Mouse (Mus musculus) adrenal gland, postnatal 25 days (tissue): Measurements from ENCODE around the gene Dtx3. TPM values are rescaled to one million over a fixed set of nuclear protein-coding genes. Genes with fewer than 3 reads are reported as not detected.

Source experiments
- DNase-seq: peaks from one replicate; pipeline ENCODE4 v3.0.0; 2021; ENCODE audit warnings: mixed read lengths
- long read RNA-seq: library from polyadenylated mRNA; stranded (forward); transcript quantifications from one replicate; pipeline ENCODE4 v2.0.0, GENCODE M21; 2021
- total RNA-seq: library from RNA; stranded (reverse); gene quantifications from 2 replicates; pipeline ENCODE4 v1.2.3, GENCODE M21; 2021

The Dtx3 gene
- total RNA-seq: 89.7 and 96.8 TPM in 2 replicates
- long read RNA-seq, transcript Dtx3-202 (5 exons, 1,994 nt): minor isoform, 10 of 55 reads
- long read RNA-seq, transcript Dtx3-201 (6 exons, 1,944 nt): major isoform, 20 of 55 reads
- long read RNA-seq, partial matches to known transcripts: 19 of 55 reads
- long read RNA-seq, other reads (novel, unspliced or antisense): 6 of 55 reads

GRCm38 (mm10) chr10:127195328-127196129, at the start of gene Dtx3:
TSS of gene Dtx3 (minus strand) at chr10:127195728.
- peak; percentile 58 for DNase-seq

GRCm38 (mm10) chr10:127238241-127238824, 42.8 kb upstream of the Dtx3 start:
- no peak for DNase-seq

GRCm38 (mm10) chr10:127236541-127236940, 41.0 kb upstream of the Dtx3 start:
- DNase-seq: no peak

- DNase-seq: no peak
Observed at GRCm38 (mm10) chr10:127233141-127233540, 37.6 kb upstream of the Dtx3 start.

GRCm38 (mm10) chr10:127231741-127232140, 36.2 kb upstream of the Dtx3 start:
- DNase-seq: no peak

DNA sequence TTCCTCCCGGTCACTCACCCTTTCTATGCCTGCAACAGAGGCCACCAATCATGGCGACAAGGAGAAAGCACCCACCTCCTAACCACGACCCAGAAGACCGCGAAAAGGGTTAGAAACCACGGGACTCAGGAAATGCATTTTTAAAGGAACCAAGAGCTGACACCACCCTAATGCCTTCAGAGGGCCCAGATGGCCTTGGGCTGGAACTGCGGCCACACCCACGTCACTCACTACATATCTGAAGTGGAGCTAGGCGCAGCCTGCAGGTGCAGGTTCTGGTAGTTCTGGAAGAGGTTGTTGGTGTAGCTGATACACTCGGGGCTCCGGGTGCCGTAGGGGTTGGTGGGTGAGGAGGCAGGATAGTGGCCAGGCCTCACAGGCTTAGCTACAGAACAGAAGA, 35.2 kb upstream of the Dtx3 start:
- DNase-seq: no peak

- DNase-seq: no peak
Observed at GRCm38 (mm10) chr10:127228897-127229296, 33.4 kb upstream of the Dtx3 start.

- no peak for DNase-seq
Observed at GRCm38 (mm10) chr10:127227163-127227562, 31.6 kb upstream of the Dtx3 start.

GRCm38 (mm10) chr10:127226318-127226895, 30.9 kb upstream of the Dtx3 start:
- DNase-seq: peak; percentile 52

GRCm38 (mm10) chr10:127225732-127226131, 30.2 kb upstream of the Dtx3 start:
- no peak for DNase-seq

- no peak for DNase-seq
Observed at GRCm38 (mm10) chr10:127225213-127225612, 29.7 kb upstream of the Dtx3 start.

DNA sequence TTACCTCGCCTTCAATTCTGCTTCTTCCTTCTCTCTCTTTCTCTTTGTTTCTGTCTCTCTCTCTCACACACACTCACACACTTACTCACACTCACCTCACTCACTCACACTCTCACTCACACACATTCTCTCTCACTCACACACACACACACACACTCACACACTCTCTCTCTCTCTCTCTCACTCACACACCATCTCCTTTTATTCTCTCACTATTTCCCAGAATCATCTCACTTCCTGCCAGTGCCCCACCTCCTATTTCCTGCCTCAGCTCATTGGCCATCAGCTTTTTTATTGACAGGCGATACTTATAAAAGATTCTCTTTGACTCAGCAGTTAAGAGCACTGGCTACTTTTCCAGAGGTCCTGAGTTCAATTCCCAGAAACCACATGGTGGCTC, 22.8 kb upstream of the Dtx3 start:
- no peak for DNase-seq

GRCm38 (mm10) chr10:127217177-127217576, 21.6 kb upstream of the Dtx3 start:
- no peak for DNase-seq

DNA sequence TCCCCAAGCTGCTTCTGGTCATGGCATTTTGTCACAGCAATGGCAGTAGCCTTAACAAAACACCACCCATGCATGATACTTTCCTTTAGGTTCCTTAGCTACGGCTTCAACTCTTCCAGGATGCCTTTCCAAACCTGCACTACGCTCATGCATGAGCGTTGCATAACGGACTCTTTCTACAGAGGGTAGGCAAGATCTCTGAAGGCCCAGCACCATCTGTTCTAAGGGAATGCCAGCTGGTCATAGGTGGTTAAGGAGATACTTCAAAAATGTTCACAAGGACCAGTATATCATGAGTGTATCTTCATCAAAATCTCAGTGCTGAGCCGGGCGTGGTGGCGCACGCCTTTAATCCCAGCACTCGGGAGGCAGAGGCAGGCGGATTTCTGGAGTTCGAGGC, 20.9 kb upstream of the Dtx3 start:
- no peak for DNase-seq

- no peak for DNase-seq
Observed at GRCm38 (mm10) chr10:127214422-127214803, 18.9 kb upstream of the Dtx3 start.

GRCm38 (mm10) chr10:127213704-127214421, 18.3 kb upstream of the Dtx3 start:
- no peak for DNase-seq

DNA sequence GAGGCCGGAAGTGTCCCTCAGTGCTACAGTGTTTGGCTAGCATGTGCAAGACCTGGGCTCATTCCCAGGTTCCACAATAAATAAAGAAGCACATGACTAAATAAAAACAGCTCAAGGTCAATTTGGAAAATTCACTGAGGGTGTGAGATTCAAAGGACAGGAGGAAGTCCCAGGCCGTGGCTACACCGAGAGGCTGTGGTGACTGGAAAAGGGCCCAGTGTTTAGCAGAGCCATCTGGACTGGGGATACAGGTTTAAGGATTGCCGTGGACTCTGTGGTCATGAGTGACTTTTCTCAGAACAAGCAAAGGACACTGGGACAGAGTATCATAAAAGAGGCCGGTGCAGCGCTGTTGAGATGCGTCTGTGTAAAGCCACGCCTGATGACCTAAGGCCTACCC, 17.7 kb upstream of the Dtx3 start:
- DNase-seq: no peak

GRCm38 (mm10) chr10:127211414-127211854, 15.9 kb upstream of the Dtx3 start, which contains the start of gene Pip4k2c:
TSS of gene Pip4k2c (minus strand) at chr10:127211585.
- peak; percentile 94 for DNase-seq

GRCm38 (mm10) chr10:127210961-127211405, 15.5 kb upstream of the Dtx3 start:
- DNase-seq: no peak

DNA sequence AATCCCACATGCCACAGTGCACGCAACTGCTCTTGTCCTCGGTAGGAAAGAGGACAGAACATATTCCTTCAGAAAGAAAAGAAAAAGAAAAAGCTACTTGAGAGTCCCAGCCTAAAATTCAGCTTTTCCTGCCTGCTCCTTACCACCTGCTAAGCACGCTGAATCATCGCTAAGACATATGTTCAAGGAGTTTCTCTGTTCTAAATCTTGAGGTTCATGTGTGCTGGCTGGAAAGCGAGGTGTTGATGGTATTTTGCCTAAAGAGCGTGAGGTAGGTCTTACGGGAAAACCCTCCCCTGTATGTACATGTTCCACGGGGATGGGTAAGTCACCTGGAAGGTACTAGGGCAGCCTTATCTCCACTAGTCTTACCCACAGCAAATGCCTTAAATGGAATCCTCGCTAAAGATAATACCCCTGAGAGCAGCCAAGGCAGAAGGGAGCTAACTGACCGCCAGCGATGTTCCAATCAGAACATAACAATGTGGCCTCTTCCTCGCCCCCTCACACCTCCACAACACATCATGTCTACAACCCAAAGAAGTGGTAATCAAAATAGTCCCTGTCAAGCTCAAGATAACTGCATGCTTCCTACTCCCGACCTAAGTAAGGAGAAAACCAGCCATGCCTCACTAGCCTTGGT, 14.5 kb upstream of the Dtx3 start:
- DNase-seq: no peak

GRCm38 (mm10) chr10:127208921-127209320, 13.4 kb upstream of the Dtx3 start:
- no peak for DNase-seq

DNA sequence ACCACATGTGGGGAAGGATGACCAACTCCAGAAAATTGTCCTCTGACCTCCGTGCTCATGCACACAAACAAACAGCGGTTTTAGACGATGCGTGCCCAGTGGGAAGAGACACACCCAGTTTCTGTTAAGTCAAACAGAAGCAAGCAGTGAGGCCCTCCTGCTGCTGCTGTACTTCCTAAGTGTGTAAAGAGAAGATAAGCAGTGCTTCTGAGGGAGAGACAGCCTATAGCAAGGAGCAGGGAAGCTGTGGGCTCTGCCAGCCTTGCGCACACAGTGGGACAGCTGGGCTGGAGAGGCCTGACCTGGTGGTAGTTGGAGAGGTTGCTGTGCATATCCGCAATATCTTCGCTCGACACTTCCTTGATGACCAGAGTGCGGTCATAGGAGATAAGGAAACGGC, 9.8 kb upstream of the Dtx3 start:
- no peak for DNase-seq
